Mouse (Mus musculus) cerebellum, adult 8-10 months (tissue): ENCODE data around the gene Cpne1.
"Not testable (repeated sequence)": the region's sequence is repeated elsewhere in the genome, so short reads cannot be mapped to it uniquely, and the experiment has no call there.

Experiments
- DNase-seq: peaks from one replicate; pipeline ENCODE4 v3.0.0; 2022

Gene Cpne1

GRCm38 (mm10) chr2:156111358-156112079 is at the start of gene Cpne1, which contains the start of gene Rbm12:
TSS of gene Cpne1 (minus strand) at chr2:156111965.
TSS of gene Rbm12 (minus strand) at chr2:156111978.
- DNase-seq, result peak; percentile 90

- DNase-seq, result no peak
Measured at GRCm38 (mm10) chr2:156151538-156151937, 39.8 kb upstream of the Cpne1 start.

- DNase-seq, result no peak
Measured at GRCm38 (mm10) chr2:156147316-156147915, 35.7 kb upstream of the Cpne1 start.

GRCm38 (mm10) chr2:156146272-156146989 is 34.7 kb upstream of the Cpne1 start:
- no peak for DNase-seq

GRCm38 (mm10) chr2:156145486-156146130 is 33.8 kb upstream of the Cpne1 start:
- DNase-seq, result no peak

GRCm38 (mm10) chr2:156143953-156144724 is 32.4 kb upstream of the Cpne1 start, which contains the start of the genes Romo1 and Nfs1:
TSS of gene Romo1 (plus strand) at chr2:156144039.
TSS of gene Nfs1 (minus strand) at chr2:156144186.
- peak; percentile 84 for DNase-seq

DNA sequence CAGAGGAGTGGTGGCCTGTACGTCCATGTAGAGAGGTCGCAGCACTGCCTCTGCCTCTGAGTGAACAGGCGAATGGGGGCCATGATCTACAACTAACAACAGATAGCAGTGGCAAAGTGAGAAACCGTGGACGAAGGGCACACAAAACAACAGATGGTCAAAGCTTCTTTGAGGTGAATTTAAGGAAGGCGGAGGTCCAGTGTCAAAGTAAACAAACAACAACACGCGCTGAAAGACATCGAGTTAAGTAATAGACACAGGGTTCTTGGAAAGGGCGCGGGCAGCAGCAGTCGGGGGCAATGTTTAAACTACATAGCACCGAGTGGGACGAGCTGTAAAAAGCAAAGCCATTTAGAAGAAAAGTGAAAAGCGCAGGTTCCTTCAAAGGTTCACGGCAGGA is 31.6 kb upstream of the Cpne1 start:
- no peak for DNase-seq

GRCm38 (mm10) chr2:156142820-156143219 is 31.1 kb upstream of the Cpne1 start:
- no peak for DNase-seq

- no peak for DNase-seq
Measured at GRCm38 (mm10) chr2:156135695-156136094, 23.9 kb upstream of the Cpne1 start.

GRCm38 (mm10) chr2:156134161-156134560 is 22.4 kb upstream of the Cpne1 start:
- DNase-seq, result no peak

GRCm38 (mm10) chr2:156126992-156127391 is 15.2 kb upstream of the Cpne1 start, which contains the start of gene Gm28036:
TSS of gene Gm28036 (minus strand) at chr2:156127092.
- DNase-seq, result no peak

DNA sequence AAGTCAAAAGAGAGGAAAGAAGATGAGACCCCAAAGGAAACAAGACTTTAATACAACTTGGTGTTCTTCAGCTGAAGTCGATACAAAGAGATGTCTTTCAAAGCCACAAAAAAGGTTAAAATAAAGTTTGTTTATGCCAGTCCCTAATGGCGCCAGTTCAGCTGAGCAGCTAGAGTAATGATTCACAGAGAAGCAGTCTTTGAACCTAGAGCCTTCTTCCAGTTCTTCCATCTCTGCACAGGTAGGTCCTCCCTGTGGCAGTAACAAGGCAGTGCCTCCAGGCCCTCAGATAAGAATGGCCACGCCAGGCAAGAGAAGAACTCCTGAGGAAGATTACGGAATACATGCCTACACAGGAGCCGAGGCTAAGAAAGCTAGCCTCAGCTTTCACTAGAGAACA is 12.0 kb upstream of the Cpne1 start:
- DNase-seq, result no peak

DNA sequence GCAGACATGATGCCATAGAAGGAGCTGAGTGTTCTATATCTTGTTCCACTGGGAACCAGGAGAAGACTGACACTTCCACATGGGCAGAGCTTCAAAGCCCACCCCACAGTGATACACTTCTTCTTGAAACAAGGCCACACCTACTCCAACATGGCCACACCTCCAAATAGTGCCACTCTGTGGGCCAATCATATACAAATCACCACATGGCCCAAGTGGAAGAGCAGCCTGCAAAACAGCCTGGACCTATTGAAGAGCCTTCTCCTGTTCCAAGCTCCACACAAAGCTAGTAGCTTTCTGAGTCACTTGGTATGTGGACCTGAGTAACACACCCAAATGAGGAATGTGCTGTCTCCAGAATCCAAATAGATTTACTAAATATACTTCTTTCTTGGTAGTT is 7.8 kb upstream of the Cpne1 start:
- no peak for DNase-seq

- DNase-seq, result not testable (repeated sequence)
Measured at GRCm38 (mm10) chr2:156112080-156112423, 287 bp upstream of the Cpne1 start.

DNA sequence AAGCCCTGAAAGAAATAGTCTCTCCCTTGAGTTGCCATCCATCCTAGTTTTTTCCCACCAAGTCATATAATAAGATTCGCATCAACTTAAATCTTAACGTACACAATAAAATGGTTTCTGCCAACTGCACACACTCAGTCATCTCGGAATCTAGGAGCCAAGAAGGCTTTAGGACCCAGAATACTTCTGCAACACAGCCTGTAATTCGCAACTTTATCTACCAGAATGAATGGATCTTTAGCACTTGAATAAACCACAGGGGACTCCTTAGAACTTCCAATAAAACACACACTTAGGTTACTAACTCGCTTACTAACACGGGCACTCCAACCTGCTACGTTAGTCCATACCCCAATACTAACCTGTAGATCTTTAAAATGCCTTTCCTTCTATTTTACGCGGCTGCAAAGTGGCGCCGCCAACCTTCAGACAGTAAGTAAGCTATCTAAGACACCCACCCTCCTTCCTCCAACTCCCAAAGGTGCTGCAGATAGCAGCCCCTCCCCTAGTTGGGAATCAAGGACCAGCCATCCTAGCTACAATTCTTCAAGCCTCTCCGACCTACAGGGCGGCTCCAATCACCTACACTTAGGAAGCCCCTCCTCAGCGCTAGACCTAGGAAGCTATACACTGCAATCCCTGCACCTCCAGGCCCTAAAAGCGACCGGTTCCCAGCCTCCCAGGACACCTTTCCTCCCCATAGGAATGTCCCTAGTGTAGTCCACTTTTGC is 973 bp downstream of the Cpne1 start:
- DNase-seq, result no peak

GRCm38 (mm10) chr2:156091926-156092325 is 19.8 kb downstream of the Cpne1 start:
- no peak for DNase-seq

DNA sequence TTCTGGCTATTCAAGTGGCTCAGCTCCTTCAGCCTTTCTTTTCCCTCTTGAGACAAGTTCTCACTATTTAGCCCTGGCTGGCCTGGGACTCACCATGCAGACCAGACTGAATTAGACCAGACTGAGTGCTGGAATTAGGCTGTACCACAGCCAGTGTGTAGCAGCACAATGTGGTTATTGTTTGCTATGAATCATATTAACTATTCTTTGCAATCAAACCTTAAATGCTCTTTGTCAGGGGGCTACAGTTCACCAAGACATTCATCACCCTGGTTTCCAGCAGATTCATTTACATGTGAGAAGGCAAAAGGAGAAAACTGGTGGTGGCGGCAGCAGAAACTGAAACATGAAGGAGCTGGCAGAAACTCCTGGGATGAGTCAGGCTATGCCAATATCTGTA is 22.0 kb downstream of the Cpne1 start:
- DNase-seq, result no peak

DNA sequence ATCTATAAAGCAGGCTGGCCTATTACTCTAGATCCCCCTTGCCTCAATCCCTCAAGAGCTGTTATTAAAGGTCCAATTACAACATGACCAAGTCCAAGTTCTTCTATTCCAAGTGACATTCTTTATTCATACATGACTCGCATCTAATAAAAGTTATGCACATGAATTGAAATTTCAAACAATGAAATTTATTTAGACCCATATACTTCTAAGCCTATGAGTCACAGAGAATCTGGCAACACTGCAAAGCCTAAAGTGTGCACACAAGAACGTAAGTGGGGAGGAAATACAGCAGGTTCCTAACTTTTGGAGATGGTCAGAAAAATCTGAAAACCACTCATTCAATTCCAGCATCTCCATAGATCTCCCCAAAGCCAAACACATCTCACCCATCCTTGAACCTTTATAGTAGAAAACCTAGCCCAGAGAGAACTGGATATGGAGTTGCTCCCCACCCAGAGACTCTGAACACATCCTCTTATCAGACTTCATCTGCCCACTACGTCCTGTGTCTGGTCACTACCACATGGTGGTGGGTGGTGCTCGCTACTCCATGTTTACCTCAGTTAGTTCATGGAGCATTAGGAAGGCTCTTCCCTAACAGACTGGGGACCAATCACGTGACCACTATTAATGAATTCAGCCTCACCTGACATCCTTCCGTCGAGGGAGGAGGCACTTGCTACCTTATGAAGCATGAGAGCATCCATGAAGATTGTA is 24.2 kb downstream of the Cpne1 start:
- no peak for DNase-seq

- DNase-seq, result no peak
Measured at GRCm38 (mm10) chr2:156084541-156084940, 27.2 kb downstream of the Cpne1 start.

- DNase-seq, result no peak
Measured at GRCm38 (mm10) chr2:156080391-156080790, 31.4 kb downstream of the Cpne1 start.

- no peak for DNase-seq
Measured at GRCm38 (mm10) chr2:156079674-156080073, 32.1 kb downstream of the Cpne1 start.
